Mouse (Mus musculus): Measurements from ENCODE around the gene Sema5a.

The Sema5a gene

DNA sequence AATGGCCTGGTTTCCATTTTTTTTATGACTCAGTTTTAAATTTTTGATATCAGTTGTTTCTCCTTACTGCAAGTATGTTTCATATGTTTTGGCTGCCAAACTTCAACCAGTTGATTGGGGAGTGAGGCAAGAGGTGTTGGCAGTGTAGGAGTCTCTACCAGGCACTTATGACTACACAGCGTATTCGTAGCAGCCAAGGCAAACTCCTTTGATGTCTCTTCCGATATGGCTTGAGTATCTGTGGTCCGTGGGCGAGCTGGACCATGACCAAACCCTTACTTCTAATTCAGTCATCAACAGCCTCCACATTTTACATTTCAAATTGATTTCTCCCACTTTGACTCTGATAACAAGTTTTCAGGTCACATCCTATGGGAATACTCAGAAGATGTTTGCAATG is 52.7 kb downstream of the Sema5a start:
- intact Hi-C loops (cut with DNase I), result no loop called here

DNA sequence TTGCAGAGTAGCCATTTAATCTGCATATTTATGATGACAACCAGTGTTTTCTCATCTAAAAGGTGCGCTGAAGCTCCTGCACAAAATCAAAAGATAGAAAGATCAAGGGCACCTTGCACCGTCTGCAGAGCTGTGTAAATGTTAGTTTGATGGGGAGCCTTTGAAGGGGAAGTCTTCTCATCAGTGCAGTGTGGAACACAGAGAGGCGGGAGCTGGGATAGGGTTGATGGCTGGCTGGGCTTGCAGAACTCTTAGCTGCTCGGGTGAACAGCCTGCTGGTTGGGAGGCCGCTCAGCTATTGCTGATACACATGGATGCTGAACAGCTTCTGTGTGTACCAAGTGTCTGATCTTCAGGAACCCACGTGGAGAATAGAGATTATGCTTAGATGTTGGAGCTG is 53.9 kb downstream of the Sema5a start:
- intact Hi-C loops (cut with DNase I), result no loop called here

DNA sequence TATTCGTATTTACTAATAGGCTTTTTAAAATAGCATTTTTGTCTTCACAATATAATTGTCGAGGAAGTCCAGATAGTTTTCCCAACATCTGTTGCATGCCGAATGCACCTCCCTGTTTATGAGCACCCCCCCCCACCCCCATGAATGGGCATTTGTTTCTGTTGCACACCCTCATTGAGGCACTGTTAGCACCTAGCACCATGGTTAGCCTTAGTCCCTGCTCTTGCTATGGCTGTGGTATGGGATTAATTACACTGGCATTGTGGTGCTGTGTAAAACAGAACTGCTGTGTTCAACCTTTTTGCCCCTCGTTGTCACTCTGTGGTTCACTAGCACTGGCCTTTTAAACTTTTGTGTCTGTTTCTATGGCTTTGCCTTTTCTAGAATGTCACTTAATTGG is 56.4 kb downstream of the Sema5a start:
- intact Hi-C loops (cut with DNase I), result no loop called here

DNA sequence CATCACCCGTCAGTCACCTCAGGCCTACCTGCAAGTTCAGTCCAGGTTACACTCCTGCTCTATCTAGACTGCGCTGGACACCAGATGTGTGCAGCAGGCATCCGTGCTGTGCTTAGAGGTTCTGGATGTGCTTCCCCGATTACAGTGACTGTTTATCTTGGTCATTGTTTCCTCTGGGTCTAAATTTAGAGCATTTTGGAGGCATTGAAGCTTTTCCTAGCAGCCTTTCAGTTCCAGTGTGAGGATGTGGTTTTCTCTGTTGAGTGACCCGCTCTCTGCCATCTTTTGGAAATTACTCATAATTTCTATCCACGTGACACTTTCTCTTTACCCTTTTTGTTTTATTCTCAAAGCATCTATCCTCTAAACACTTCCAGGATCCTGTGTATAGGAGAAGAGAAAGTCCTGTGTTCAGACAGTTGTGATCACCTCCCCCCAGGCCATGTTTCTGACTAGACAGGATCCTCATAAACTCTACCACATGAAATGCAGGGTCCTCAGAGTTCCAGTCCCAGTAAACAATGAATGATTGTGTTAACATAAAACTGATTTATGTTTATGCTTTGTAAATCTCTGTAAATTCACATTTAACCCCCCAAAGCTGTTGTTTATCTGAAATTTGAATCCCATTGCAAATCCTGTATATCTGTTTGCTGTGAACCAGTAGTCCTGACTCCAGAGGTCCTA is 62.1 kb downstream of the Sema5a start:
- intact Hi-C loops (cut with DNase I), result no loop called here

DNA sequence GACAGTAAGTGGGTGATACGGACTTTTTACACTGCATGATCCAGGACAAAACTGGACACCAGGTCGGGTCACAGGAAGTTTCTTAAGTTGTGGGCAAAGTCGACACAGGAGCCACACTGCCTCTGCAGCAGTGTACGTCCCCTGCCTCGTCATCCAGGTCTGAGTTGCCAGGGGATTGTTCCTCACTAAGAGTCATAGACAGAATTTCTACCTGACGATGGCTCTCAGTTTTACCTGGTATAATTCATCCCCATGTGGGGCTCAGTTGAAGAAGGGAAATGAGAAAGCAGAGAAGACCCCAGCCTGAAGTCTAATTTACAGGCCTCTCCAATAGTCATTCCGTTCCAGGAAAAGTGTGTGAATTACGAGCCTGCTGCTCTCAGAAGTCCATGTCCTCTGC is 66.2 kb downstream of the Sema5a start:
- intact Hi-C loops (cut with DNase I), result no loop called here

DNA sequence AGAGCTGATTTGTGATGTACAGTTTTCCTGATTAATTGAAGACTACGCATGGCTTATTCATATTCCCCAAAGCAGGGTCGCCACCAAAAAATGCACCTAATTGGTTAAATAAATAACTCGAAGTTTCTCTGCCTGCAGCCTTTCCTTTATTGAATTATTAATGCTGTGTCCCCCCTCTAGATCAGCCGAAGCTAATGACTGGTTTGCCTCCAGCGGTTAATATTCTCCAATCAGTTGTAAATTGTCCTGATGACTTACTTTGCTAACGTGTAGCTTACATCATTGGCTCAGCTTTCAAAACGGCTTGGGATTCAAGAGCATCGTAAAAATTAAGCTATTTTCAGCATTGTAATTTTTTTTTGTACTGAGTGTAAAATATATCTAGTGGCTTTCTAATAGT is 66.7 kb downstream of the Sema5a start:
- intact Hi-C loops (cut with DNase I), result no loop called here

DNA sequence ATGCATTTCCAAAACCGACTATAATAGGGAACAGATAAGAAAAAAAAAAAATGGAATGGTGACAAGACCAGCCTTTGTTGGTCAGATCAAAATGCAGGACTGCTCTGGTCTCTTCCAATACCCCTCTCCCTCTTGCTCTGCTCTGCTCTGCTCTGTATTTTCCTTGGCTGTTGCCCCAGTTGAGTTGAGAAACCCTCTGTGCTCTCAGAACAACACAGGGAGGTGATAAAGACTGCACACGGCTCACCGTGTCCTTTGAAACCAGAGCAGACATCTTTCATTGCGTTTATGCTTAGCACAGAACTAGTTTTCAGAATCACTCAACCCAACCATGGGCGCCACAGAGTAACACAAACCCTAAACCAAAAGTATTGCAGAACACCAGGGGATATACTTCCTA is 72.5 kb downstream of the Sema5a start:
- intact Hi-C loops (cut with DNase I), result no loop called here

DNA sequence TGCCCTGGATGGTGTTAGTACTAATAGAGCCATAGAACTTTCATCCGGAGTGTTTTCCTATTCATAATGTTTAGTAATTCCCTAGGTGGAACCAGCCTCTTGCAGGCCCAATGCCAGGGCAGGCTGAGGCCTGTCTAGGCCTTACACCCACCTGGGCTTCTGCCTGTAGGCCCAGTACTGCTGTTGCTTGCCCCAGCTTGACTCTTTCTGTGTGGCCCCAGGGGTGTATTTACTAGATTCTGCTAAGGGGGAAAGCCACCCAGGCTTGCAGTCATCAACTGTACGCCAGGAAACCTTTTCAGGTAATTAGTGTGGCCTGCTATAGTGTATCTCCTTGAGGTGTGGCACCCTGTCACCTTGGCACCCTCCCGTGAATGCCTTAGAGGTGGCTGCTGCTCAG is 76.1 kb downstream of the Sema5a start:
- intact Hi-C loops (cut with DNase I), result no loop called here

DNA sequence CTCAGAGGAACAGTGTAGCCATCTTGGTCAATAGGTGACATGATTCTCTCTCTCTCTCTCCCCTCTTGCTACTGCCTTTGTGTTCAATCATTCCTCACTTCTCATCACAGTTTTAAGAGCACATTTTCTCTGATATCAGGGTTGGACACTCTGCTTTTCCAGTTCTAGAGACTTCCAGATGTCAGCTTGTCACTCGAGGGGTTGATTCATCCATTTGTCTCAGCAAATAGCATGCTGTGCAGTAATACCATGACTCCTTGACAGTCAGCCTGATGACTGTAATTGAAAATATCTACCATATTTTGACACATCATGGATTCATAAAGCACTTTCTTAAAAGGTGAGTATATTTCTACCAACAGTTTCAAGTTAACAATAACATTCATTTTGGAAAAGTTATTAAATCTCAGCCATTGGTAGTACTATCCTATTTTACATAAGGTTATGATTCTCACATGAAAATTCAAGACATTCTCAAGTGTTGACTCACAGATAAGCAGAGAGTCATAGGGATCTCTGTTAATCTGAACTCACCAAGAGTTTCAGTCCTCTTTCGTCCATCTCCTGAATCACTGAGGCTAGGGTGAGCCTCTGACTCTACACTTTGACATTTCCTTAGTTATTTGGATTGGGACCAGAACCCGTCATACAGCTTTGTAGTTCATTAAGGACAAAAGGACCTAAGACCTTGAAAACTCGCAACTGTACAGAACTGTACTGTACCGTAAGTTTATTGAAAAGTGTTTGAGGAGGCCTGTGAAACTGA is 78.0 kb downstream of the Sema5a start:
- intact Hi-C loops (cut with DNase I), result no loop called here

DNA sequence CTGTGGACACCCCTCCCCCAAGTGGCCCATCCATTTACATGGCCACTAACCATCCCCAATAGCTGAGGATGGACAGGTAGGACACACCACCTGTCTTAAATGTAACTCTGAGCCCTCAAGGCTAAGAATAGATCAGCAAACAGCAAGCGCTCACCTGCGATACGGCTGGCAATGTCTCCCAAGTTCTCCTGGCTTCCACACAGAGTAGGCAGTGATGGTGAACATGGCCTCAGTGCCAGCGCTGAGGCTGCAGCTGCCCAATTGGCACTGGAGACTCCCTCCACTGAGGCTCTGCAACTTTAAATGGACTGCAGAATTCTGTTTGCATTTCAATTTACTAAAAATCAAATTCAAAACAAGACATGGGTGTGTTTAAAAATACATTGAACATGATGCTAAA is 78.6 kb downstream of the Sema5a start:
- intact Hi-C loops (cut with DNase I), result no loop called here

DNA sequence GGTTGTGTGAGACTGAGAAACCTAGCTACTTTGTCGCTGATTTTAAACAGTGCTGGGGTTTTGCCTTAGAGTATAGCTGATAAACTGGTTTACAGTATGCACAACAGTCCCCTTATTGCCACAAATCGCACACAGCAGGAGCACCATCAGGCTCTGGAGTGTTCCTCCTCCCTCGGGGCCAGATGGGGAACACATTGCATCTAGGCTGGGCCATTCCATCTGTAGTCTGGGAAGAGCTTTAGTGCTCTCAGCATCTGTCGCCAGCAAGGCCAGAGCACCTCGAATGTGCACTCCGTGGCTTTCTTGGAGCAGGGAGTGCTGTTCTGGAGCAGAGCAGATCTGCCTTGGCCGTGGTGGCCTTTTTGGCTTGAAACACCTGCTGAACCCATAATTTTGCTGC is 79.5 kb downstream of the Sema5a start:
- intact Hi-C loops (cut with DNase I), result no loop called here

DNA sequence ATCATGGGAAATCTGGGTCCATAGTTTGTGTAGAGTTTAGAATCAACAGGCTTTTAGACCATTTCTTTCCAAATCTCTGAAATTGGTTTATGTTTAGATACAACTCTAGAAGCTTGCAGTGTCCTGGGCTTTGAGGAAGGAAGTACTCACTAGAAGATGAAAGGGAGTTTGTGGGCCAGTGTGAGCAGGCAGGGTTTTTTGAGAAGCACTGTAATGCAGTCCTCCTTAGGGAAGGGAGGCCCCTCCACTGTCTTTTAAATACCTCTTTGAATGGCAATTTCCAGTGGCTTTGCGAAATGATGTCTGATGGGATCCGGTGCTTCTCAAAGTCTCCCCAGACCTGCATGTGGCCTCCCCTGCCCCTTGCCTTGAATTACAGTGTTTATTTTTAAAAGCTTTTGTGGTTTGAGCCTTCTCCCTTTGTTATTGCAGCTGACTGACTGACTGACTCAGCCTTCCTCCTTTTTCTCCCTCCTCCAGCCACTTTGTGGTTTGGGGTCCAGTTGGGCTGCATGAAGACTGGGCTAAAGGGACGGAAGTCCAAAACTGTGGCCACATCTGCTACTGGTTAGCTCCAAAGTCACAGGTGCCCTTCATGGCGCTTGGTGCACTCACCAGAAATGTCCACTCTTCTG is 83.9 kb downstream of the Sema5a start:
- intact Hi-C loops (cut with DNase I), result no loop called here

DNA sequence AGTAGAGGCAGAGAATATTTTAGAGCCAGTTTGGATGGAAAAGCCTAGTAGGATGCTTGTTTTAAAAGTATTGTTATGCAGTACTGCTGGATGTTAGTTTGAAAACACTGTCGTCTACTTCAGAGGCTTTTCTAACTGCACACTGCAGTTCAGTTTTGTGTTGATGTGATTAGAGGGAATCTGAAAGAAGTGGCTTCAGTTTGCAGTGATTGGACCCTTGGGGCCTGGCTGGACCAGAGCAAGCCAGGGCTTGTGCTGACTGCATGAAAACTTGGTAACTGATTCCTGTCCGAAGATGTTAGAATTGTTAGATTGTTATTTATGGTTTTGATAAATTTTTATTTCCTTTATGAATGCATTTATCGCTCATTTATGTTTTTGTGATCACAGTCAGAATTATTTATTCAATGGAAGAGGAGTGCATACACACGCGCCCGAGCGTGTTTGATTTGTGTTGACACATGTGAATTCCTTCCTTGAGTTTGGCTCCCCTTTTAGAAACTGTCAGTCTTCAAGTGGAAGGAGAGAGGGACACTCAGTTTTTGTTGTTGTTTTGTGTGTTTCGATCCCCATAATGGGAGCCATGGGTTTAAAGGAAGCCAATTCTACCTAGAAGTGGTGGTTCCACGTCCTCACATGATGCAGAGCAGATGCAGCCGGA is 85.2 kb downstream of the Sema5a start:
- intact Hi-C loops (cut with DNase I), result no loop called here

DNA sequence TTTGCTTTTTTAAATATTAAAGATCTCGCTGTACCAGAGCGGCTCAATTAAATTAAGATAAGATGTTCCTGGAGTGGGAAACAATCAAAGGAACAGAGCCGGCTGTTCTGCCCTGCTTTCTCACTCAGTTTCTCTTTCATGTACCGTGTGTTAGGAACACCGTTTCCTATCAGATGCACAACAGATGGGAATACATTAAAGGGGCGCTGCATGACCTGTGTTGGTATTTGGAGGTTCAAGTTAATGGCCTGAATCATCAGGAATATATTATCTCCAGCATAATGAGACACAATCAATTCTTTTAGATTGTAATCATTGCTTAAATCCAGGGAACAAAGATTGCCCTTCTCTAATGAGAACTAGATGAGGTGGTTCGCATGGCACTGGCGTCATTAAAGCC is 85.8 kb downstream of the Sema5a start:
- intact Hi-C loops (cut with DNase I), result no loop called here

DNA sequence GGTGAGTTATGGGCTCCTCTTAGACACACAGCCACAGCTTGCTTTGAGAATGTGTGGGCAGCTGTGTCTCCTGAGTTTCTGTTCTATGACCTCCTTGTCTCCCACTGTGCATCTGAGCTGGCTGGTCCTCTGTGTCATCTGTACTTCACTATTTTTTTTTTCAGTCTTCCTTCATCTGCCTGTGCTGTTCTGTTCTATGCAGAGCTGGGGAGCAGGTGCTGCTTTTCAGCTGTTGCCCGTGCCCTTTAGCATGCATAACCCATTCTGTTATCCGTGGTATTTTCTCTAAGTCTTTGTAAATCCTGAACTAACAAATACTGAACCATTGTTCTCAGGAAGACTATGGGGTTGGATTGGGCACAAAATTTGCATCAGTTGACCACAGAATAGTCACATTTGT is 86.4 kb downstream of the Sema5a start:
- intact Hi-C loops (cut with DNase I), result no loop called here

DNA sequence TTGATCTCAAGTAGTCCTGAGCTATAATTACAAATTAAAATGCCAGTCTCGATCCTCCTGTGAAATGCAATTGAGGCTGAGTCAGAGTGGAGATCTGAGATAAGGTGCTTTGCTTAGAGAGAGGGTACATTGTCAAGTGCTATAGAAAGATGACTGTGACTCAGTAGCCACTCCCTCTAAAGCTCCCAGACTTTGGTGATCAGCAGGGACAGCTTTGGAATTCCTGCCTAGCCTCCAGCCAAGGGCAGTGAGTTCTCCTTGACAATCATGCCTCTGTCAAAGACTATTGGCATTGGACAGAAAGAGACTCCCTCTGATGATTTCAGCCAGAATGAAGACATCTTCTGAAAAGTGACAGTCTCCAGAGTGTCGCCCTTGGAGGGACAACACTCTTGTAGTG is 88.8 kb downstream of the Sema5a start:
- intact Hi-C loops (cut with DNase I), result no loop called here

DNA sequence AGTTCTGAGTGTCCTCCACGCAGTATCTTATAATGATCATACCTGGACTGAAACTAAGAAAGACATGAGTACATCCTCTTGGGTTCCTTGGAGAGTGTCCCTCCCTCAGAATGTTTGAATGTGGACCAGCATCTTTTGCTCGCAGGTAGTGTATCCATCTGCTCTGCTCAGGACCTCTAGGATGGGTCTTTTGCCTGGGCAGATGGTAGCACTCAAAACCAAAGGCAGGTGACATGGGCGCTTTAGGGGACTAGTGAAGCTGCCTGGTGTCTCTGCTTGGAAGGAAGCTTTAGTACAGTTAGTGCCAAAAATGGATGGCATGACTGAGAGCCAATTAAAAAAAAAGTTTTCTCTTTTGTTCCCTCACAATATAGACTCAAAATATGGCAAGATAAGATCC is 93.2 kb downstream of the Sema5a start:
- intact Hi-C loops (cut with DNase I), result no loop called here

DNA sequence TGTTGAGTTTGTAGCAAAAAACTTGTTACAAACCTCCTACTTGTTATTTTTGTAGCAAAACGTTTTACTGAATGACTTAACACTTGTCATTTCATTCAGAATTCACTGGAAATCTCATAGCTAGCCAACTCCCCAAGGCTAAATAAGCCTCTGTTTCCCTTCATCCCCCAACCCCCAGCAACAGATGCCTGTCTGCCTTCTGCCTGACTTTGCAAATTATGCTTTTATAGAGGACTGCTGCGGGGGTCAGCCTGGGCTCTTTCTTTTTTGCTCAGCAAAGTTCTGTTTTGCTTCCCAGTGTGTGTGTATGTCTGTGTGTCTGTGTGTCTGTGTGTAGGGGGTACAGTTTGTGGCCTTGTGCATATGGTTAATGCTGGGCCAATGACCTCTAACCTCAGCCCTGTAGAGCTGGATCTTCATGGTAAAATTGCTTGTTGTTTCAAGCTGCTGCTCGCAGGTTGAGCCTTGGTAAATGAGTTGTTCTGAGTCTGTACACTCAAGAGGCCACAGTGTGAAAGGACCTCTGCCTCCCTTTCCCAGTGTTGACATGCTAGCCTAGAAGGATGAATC is 94.2 kb downstream of the Sema5a start:
- intact Hi-C loops (cut with DNase I), result no loop called here

DNA sequence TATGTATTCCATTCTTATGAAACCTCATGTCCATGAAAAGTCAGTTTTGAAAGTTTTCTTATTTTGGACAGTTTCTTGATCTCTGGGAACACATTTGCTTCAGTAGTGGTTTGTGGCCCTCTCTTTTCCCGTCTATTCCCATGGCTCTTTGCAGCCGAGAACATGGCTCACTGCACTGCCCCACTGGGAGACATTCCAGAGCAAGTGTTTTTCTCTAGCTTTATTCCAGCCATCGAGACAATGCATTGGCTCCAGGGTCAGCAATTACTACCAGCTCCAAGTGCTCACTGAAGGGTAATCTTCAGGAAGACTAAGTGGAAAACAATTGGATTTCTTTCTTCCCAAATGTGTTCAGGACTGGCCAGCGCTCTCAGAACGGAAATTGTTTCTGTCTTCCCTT is 94.8 kb downstream of the Sema5a start:
- intact Hi-C loops (cut with DNase I), result no loop called here

DNA sequence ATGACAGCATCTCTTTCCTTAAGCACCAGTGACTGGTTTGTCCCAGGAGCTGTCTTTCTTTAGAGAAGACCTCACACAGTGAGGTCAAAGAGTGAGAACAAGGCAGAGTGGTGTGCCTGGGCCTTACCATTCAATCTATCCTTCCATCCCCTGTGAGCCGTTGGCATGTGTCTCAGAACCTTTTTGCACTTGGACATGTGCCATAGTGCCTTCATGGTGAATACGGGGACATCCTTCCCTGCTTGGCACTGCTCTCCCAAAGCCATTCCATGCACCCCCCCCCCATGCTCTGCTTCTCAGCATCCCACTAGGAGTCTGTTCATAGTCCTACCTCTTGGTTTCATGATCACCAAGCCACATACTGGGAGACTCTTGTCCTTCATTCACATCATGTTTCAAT is 96.8 kb downstream of the Sema5a start:
- intact Hi-C loops (cut with DNase I), result no loop called here

DNA sequence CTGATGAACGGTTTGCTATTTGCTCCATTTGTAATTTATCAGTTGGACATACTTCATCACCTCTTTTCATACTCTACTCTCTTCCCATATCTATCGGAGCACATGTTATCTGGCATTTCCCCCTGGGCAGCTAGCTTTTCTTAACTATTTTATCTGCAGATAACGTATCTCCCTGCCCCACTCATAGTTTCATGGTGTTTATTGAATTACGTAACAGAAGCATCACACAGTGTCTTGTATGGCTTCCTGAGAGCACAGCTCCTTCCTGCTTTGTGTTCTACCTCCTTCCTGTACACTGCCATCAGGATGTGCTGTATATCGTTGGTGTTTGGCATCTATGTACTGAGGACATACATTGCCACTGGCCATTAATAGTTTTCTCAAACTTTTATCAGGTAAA is 98.9 kb downstream of the Sema5a start:
- intact Hi-C loops (cut with DNase I), result no loop called here

DNA sequence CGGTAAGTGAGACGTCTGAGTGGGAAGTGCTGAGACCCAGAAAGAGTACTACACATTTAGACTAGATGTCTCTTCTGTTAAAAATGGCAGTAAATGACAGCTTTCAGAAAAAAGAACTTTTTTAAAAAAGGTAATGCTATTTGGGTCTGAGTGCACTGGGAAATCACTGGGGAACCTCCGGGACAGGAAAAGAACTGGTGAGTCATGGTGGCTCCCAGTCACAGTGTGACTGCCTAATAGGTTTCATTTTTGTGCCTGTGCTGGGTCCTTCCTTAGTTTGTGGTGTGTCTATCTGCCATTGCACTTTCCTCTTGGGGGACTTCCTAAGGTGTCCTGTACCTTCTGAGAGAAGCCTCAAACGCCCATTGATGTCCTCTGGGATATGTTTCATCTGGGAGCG is 102.7 kb downstream of the Sema5a start:
- intact Hi-C loops (cut with DNase I), result no loop called here

Data from adrenal gland (tissue).